Mouse (Mus musculus): ENCODE data around the gene Fcgr4.
"Not testable (repeated sequence)": the region's sequence is repeated elsewhere in the genome, so short reads cannot be mapped to it uniquely, and the experiment has no call there.

The Fcgr4 gene

DNA sequence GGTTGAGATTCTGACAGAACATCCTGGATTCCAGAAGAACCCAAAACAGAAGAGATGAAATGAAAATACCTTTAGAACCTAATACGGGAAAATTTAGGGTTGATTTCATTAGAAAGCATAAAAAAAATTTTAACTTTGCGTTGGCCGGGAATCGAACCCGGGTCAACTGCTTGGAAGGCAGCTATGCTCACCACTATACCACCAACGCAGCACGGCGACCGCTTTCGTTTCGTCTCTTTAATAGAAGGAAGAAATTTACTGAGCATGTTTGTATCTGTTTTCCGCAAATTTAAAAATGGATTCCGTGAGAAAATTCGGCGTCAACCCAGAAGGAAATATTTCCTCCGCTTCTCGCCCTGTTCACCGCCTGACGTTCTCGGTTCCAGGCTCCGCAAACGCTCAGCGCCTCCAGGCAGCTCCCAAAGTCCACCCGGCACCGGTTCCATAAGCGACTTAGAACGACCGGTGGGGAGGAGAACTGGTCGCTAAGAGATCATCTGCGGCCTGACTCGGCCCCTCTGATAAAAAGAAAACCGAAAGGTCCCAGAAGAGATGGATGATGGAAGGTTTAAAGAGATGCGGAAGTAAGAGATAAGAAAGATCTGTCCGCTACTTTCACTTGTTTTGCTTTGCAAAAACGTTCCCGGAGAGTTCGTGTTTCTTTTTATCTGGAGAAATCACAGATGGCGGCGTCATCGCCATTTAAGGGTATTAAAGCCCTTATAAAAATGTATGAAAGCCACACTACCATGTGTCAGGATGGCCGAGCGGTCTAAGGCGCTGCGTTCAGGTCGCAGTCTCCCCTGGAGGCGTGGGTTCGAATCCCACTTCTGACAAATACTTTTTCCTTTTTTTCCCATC, 19.4 kb downstream of the Fcgr4 start:
- no peak; the same call in 1 of the 2 replicates for TF ChIP-seq GATA4 (IDR thresholded peaks at IDR 0.05; ENCODE audit: insufficient replicate concordance, low read length)

DNA sequence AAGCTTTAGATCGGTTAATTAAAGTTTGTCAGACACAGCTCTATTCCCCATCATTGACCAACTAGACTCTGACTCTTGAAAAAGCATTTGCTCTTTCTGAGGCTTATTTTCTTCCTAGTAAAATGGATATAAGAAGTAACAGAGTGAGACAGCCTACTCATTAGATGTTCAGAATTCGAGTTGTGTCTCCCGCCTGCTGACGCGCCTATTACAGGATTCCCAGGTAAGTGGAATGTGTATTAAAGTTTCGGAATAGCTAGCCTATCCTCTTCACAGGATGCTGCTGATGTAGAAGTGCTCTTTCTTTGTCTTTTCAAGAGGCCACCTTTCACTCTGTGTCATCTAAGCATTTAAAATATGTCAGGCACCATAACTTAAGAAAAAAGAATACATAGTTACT, 20.4 kb downstream of the Fcgr4 start:
- no peak for TF ChIP-seq GATA4 (IDR thresholded peaks at IDR 0.05; ENCODE audit: insufficient replicate concordance, low read length)

DNA sequence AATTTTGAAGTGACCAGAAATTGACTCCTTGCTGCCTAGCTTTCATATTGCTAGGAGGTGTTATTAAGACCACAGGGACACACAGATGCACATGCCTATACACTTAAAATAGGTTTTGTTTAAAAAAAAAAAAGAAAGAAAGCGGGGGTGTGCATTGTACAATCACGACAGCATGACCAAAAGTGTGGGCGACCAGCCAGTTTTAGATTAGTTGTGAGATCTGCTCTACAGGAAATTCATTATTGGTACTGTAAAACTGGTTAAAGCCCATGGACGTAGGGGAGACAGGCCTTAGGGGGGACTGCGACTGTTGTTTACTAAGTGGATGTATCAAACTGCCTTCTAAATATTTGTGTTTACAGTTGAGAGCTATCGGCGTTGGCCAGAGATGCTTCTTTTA, 21.2 kb downstream of the Fcgr4 start:
- TF ChIP-seq GATA4 (IDR thresholded peaks at IDR 0.05; ENCODE audit: insufficient replicate concordance, low read length): no peak

DNA sequence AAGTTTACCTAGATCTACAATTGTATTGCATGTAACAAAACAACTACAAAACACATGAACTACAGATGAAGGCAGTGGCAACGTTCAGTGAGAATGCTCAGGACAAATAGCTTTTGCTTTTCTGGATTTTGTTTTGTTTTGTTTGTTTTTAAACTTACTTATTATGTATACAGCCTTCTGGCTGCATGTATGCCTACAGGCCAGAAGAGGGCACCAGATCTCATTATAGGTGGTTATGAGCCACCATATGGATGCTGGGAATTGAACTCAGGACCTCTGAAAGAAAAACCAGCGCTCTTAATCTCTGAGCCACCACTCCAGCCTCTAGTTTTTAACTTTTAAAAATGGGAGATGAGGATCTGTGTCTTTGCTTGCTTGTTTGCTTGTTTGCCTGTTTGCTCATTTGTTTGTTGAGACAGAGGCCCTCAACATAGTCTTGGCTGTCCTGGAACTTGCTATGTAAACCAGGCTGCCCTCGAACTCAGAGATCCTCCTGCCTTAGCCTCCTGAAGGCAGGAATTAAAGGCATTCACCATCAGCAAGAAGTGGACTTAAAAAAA, 25.0 kb downstream of the Fcgr4 start:
- TF ChIP-seq GATA4 (IDR thresholded peaks at IDR 0.05; ENCODE audit: insufficient replicate concordance, low read length): no peak

DNA sequence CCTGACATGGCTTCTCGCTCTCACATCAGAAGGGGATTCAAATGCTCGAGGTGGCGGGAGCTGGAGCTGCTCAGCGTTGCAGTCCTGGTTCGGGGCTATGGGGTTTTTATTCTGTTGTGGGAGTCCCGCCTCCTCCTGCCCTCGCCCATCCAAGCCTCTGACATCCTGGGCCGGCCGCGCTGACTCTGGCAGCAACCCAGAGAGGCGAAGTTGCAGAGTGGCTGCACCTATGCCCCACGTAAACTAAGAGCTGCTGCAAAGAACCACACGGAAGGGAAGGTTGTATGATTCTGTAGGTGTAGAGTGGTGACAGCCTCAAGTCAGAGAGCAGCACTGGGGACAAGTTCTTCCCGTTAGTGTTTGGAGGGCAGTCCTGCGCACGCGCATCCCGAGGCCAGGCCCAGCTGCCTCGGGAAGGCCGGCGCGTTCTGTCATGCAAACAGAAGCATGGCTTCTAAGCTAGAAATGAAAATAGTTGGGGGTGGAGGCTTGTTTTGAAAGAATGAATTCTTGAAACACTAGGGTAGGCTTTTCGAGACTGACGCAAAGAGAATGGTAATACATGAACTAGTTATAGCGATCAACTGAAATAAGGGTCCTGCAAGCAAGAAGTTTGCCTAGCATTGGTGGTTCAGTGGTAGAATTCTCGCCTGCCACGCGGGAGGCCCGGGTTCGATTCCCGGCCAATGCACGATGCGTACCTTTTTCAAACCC, 25.8 kb downstream of the Fcgr4 start:
- no peak for TF ChIP-seq GATA4 (IDR thresholded peaks at IDR 0.05; ENCODE audit: insufficient replicate concordance, low read length)

DNA sequence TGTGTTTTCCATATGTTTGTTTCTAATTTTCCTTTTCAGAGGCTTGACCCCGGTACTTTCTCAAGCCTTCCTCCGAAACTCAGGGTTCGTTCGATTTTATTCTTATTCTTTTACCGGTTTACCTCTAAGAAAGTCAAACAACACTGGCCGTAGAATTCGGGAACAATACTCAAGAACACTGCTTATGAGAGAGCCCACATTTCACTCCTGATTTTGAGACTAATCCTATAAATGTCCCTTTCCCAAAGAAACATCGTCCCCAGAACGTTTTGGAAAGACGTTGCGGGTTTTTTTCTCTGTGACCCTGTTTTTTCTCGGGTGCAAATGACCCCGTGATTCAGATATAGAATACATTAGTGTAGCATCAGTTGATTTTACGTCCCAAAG, 26.4 kb downstream of the Fcgr4 start:
- TF ChIP-seq GATA4 (IDR thresholded peaks at IDR 0.05; ENCODE audit: insufficient replicate concordance, low read length): no peak

DNA sequence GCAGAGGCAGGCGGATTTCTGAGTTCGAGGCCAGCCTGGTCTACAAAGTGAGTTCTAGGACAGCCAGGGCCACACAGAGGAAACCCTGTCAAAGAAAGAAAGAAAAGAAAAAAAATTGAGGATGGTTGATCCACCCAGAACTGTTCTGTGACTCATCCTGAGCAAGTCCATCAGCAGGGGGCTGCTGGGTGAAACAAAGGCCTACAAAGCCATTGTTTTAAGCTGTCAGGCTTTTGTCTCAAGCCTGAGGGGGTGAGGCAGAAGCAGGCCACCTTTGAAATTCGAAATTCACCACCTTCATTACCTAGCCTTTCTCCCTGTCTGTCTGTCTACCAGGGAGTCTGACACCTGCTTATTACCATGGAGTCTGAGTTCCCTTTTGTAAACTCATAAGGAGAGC, 27.8 kb downstream of the Fcgr4 start:
- no peak for TF ChIP-seq GATA4 (IDR thresholded peaks at IDR 0.05; ENCODE audit: insufficient replicate concordance, low read length)

DNA sequence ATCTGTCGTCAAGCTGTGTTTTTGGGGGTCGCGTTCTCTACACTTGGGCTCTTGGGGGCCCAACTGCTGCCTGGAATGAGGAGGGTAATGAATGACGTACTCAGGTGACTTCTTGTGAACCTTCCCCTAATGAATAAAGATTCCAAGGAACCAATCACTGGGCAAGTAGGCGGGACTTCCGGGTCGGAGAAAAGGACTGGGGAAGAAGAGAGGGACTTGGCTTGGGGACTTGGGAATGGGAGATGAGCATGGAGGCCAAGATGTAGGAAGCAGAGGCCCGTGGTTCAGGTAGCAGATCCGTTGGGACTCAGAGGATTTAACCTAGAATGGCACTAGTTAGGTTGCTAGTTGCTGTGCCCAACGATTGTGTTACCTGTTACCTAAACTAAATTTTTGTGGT, 30.5 kb downstream of the Fcgr4 start:
- TF ChIP-seq GATA4 (IDR thresholded peaks at IDR 0.05; ENCODE audit: insufficient replicate concordance, low read length): no peak

DNA sequence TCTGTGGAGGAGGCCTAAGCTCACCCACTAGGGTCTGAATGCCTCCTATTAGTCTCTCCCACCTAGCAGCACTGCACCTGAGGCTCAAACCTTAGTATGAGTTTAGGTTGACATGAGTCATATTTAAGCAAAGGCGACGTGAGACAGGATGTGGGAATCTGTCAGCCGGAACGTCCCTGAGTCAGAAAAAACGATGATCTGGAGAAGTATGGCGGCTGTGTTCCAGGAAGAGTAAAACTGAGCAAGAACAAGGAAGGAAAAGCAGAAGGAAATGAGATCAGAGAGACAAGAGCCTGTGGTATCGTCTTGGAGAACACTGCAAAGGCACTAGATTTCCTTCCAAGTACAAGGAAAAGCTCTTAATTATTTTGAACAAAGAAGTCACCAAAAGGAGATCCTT, 32.1 kb downstream of the Fcgr4 start:
- no peak for TF ChIP-seq GATA4 (IDR thresholded peaks at IDR 0.05; ENCODE audit: insufficient replicate concordance, low read length)

DNA sequence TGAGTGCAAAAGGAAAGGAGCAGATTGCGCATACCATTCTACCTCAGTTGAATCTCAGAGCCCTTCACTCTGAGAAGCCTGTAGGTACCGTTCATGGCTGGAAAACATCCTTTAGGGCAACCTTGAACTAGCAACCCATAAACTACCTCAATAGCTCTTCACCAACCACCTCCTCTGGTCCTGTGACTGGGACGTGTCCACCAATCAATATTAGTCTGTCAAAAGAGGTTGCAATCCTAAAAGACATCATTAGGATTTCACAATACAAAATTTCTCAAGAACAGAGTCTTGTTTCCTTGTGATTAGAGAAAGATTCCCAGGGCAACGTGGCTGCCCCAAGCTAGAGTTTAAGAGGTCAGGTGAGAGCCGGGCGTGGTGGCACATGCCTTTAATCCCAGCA, 34.6 kb downstream of the Fcgr4 start:
- no peak for TF ChIP-seq GATA4 (IDR thresholded peaks at IDR 0.05; ENCODE audit: insufficient replicate concordance, low read length)

DNA sequence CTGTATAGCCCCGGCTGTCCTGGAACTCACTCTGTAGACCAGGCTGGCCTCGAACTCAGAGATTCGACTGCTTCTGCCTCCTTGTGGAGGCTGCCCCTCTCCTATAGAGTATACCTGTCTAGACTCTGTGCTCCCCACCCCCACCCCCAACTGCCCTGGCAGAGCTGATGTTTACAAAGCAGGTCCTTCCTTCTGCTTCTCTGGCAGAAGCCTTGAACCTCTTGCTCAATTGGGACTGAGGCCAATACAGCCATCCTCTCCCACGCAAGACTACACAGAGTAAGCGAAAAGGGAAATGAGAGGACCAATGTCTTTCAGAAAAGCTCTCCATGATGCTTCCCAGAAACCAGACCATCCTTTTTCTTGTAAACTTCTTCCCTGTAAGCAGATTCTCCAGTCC, 38.5 kb downstream of the Fcgr4 start:
- no peak for TF ChIP-seq GATA4 (IDR thresholded peaks at IDR 0.05; ENCODE audit: insufficient replicate concordance, low read length)

DNA sequence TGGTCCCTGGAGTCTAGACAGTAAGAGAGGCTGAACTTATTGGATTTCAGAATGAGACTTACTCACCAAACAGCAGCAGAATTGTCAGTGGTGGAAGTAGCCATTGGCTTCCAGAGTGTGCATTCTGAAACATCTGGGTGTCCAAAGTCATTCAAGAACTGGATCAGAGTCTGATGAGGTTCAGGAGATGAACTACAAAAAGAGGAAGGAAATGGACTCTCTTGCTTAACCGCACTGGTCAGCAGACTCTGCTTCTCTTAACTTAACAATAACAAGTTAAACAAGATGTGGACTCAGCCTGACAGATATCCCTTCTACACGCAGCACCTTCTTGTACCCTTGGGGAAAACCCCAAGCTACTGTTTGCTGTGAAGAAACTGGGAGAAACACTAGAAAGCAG, 40.5 kb downstream of the Fcgr4 start:
- no peak for TF ChIP-seq GATA4 (IDR thresholded peaks at IDR 0.05; ENCODE audit: insufficient replicate concordance, low read length)

DNA sequence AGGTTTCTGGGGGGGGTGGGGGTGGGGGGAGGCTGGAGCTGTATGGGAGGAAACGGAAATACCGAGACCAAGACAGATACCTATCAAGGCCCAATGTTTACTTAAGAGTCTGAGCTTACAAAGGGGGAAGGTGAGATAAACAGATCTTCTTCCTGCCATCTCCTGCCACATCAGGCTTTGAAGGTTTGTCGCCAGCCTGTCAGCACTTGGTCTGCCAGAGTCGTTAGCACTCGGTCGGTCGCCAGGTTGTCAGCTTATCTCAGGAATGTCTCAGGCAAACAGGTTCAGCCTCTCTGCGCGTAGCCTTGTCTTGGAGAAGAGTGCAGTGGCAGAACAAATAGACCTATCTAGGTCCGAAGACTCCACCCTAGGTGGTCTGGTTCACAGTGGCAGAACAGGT, 41.7 kb downstream of the Fcgr4 start:
- TF ChIP-seq GATA4 (IDR thresholded peaks at IDR 0.05; ENCODE audit: insufficient replicate concordance, low read length): no peak

DNA sequence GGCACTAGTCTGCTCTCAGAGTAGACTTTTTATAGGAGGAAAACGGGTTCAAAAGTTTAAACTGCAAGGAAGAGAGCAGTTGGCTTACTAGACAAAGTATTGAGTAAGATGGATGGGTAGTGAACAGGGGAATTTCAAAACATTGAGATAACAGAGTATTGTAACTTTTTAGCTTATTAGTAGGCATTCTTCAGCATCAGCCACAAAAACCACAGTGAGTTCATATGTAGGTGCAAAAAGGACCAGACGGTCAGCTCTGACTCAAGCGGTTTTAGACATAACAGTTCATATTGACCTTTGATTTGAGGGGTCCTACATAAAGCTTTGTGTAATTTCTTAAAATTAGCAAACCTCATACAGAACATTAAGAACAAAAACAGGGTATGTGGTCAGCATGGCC, 42.8 kb downstream of the Fcgr4 start:
- TF ChIP-seq GATA4 (IDR thresholded peaks at IDR 0.05; ENCODE audit: insufficient replicate concordance, low read length): no peak

DNA sequence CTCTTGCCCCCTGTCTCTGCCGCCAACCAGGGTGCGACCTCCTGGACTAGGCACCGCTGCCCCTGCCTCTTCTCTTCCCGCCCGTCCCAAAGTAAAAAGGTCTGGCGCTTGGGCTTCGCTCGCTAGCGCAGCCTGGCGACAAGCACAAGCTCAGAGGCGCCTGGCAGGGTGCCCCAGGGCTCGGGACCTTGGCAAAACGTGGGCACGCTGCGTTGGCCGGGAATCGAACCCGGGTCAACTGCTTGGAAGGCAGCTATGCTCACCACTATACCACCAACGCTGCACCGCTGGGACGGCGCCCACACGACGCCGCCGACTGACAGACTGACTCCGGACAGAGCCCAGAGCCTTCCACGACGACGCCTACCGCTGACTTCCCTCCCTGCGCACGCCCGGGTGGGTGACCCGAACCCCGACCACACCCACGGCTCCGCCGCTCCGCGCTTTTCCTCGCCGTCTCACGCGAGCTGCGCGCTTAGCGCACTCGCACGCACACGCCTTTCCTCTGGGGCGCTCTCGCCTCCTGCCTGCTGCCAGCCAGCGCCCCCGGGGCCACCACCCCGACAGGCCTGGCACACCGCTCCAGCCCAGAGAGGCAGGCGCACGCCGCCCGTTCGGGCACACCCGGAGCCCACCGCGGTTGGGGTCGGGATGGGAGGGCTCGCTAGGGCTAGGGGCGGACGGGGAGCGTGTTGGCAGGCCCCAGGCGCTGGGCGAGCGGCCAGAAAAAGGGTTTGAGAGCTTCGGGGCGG, 45.9 kb downstream of the Fcgr4 start, which contains the start of gene Fcgr3:
Gene Fcgr3 (minus strand): TSS at position 445 of the 752 bp plus-strand sequence.
- not testable (repeated sequence) for TF ChIP-seq GATA4 (IDR thresholded peaks at IDR 0.05; ENCODE audit: insufficient replicate concordance, low read length)
